Mouse (Mus musculus) kidney, postnatal 0 days (tissue): ENCODE results near the gene Lactbl1. TPM values are rescaled to one million over a fixed set of nuclear protein-coding genes. Genes with fewer than 3 reads are reported as not detected.
A peak's percentile ranks its signal among the peaks of the same experiment; 100 is the strongest.

Experiments
- ATAC-seq: fragments of 200-750 bp; cut with Nextera tagmentation; replicated peaks from 2 replicates; pipeline ENCODE4 v1.8.0; 2017; ENCODE audit warnings: low read depth, moderate number of reproducible peaks, moderate TSS enrichment, moderate library complexity; ENCODE audit not compliant: low FRiP score
- DNase-seq: peaks from one replicate; pipeline ENCODE4 v3.0.0-alpha.2; 2016; ENCODE audit warnings: low spot score
- H3K27ac ChIP-seq: fragments of 300-500 bp; sonication (generic); 2 replicates; pipeline ENCODE4 v1.5.1; 2014; ENCODE audit warnings: mild to moderate bottlenecking
- H3K27me3 ChIP-seq: fragments of 300-500 bp; sonication (generic); 2 replicates; pipeline ENCODE4 v1.6.1; 2014; ENCODE audit warnings: low read length, mixed read lengths; ENCODE audit not compliant: insufficient read depth
- H3K36me3 ChIP-seq: fragments of 300-500 bp; sonication (generic); 2 replicates; pipeline ENCODE4 v1.6.1; 2014; ENCODE audit warnings: low read length, mixed read lengths; ENCODE audit not compliant: insufficient read depth
- H3K4me1 ChIP-seq: fragments of 300-500 bp; sonication (generic); replicated peaks from 2 replicates; pipeline ENCODE4 v1.6.1; 2014; ENCODE audit warnings: antibody characterized with exemption, low read length, mixed read lengths; ENCODE audit not compliant: insufficient read depth
- H3K4me2 ChIP-seq: fragments of 300-500 bp; sonication (generic); 2 replicates; pipeline ENCODE4 v1.6.1; 2014; ENCODE audit warnings: mild to moderate bottlenecking, low read length, moderate library complexity, mixed read lengths
- H3K4me3 ChIP-seq: fragments of 300-500 bp; sonication (generic); replicated peaks from 2 replicates; pipeline ENCODE4 v1.5.1; 2014; ENCODE audit warnings: low read depth, low read length
- H3K9ac ChIP-seq: fragments of 300-500 bp; sonication (generic); 2 replicates; pipeline ENCODE4 v1.6.1; 2014; ENCODE audit warnings: low read depth, low read length
- H3K9me3 ChIP-seq: fragments of 300-500 bp; sonication (generic); replicated peaks from 2 replicates; pipeline ENCODE4 v1.6.1; 2016; ENCODE audit warnings: low read length, inconsistent platforms, mixed read lengths
- CTCF ChIP-seq: IDR thresholded peaks from 2 replicates; pipeline ENCODE4 v1.5.1; 2016; ENCODE audit warnings: antibody characterized with exemption, low read depth, mild to moderate bottlenecking, moderate library complexity
- WGBS: fragments of 180-500 bp; shearing (Covaris S2); extraction: QIAGEN DNeasy Blood & Tissue Kit; methylation state at CpG from one replicate; pipeline ENCODE4 v1.1.7; 2014; 5-methylcytosine and 5-hydroxymethylcytosine counted together
- polyA plus RNA-seq: library from polyadenylated mRNA; unstranded; fragments of >200 nt; fragmentation: Nextera tagmentation; extraction: Ambion mirVana; gene quantifications from 2 replicates; pipeline ENCODE4 v1.2.1, GENCODE M21; 2015

Lactbl1 gene
- polyA plus RNA-seq, 1 experiment from 2014 or later, result not detected

DNA sequence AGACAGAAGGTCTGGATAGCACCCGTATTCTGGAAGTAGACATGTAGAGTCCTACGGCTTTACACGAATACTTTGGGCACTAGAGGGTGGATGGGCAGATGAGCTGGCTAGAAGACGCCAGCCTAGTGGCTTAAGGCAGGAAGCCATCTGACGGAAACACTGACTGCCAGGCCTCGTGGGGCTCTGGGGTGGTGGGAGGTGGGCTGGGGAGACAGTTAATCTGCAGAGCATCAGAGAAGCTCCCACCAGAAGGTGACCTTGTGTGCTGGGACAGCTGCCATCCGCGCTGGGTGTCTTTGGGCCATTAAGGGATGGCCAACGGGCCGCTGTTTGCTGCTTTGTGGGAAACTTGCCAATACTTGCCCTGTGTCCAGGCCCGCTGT lies 30.1 kb downstream of the Lactbl1 start:
- 68% methylated on average over 11 of the region's 11 CpGs for WGBS
- Histone ChIP-seq H3K4me1 (0 out of 2 replicates have a peak, but pooled peaks cover 5% of the 10 kb centered on the region), H3K4me2 (no peak overlapping the region), H3K4me3 (no peak overlapping the region), H3K27me3 (no peaks in the 10 kb centered on the region), H3K27ac (no peak overlapping the region), H3K9me3 (no peaks in the 10 kb centered on the region), H3K9ac (no peak overlapping the region), H3K36me3 (no peaks in the 10 kb centered on the region)
- TF ChIP-seq CTCF, result no peak
- ATAC-seq, result no peak
- DNase-seq, result no peak

- ATAC-seq (no peak), DNase-seq (no peak)
- TF ChIP-seq CTCF, result no peak
- Histone ChIP-seq H3K4me2 (no peak overlapping the region), H3K4me3 (no peak overlapping the region), H3K9ac (no peak overlapping the region), H3K36me3 (no peaks in the 10 kb centered on the region), H3K9me3 (no peaks in the 10 kb centered on the region), H3K4me1 (0 out of 2 replicates have a peak, but pooled peaks cover 5% of the 10 kb centered on the region), H3K27ac (no peak overlapping the region), H3K27me3 (no peaks in the 10 kb centered on the region)
- WGBS, result 55% methylated on average over 6 of the region's 6 CpGs
These were observed 30.6 kb downstream of the Lactbl1 start for GRCm38 (mm10) chr4:136653019-136653418.

DNA sequence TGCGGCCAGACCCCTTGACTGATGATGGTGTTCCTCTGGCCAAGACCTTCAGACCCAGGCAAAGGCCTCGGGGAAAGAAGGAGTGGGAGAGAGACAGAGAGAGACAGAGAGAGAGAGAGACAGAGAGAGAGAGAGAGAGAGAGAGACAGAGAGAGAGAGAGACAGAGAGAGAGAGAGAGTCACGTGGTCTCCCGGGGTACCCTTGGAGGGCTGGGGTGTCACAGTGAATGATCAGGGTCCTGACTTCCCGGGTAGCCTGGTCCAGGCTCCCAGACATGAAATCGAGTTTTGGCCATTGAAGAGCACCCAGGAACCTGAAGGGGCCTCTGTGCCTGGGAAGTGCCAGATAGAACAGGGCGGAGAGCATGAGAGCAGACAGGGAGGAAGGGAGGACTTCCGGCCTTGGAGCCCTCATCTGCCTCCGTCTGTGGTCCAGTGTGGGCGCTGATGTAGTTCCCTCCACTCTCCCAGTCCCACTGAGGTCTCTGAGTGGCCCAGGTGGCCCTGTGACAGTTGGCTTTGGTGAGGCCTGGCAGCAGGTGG lies 31.3 kb downstream of the Lactbl1 start:
- Histone ChIP-seq H3K4me1 (0 out of 2 replicates have a peak, but pooled peaks cover 5% of the 10 kb centered on the region), H3K4me2 (no peak overlapping the region), H3K9ac (no peak overlapping the region), H3K4me3 (no peak overlapping the region), H3K9me3 (no peaks in the 10 kb centered on the region), H3K27ac (no peak overlapping the region), H3K36me3 (no peaks in the 10 kb centered on the region), H3K27me3 (no peaks in the 10 kb centered on the region)
- no peak for ATAC-seq
- DNase-seq, result no peak
- TF ChIP-seq CTCF, result no peak
- WGBS, result 86% methylated on average over 10 of the region's 10 CpGs

- no peak for DNase-seq
- Histone ChIP-seq H3K4me2 (no peak overlapping the region), H3K27me3 (no peaks in the 10 kb centered on the region), H3K36me3 (no peaks in the 10 kb centered on the region), H3K4me1 (no peaks in the 10 kb centered on the region), H3K9me3 (no peaks in the 10 kb centered on the region), H3K27ac (no peak overlapping the region), H3K4me3 (no peak overlapping the region), H3K9ac (no peak overlapping the region)
- 79% methylated on average over 3 of the region's 3 CpGs for WGBS
- TF ChIP-seq CTCF, result no peak
- ATAC-seq, result no peak
These were observed 35.5 kb downstream of the Lactbl1 start for GRCm38 (mm10) chr4:136657914-136658313.

DNA sequence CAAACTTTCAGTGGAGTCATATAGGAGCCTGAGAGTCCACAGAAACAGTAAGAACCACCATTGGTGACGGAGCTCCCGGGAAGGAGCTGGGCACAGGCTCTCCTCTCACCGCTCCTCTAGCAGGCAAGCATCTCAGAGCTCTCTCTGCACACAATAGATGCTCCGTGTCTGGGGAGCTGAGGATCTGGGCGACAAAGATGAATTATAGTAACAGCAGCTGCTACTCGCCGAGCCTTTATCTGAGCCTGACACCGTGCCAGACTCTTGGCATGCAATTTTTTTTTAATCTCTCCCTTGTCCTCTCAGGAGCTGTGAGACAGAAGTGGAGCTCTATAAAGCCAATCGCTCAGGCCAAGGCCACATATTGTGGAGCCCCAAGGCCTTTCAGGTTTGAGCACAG lies 42.6 kb downstream of the Lactbl1 start:
- H3K4me1 ChIP-seq, result no peaks in the 10 kb centered on the region
- no peaks in the 10 kb centered on the region for H3K27me3 ChIP-seq
- 78% methylated on average over 9 of the region's 9 CpGs for WGBS
- H3K9me3 ChIP-seq, result no peaks in the 10 kb centered on the region
- no peak for TF ChIP-seq CTCF
- no peak overlapping the region for H3K27ac ChIP-seq
- 0 out of 2 replicates have a peak, but pooled peaks cover 2% of the 10 kb centered on the region for H3K36me3 ChIP-seq
- H3K9ac ChIP-seq, result no peak overlapping the region
- H3K4me3 ChIP-seq, result no peak overlapping the region
- ATAC-seq (no peak), DNase-seq (no peak)
- H3K4me2 ChIP-seq, result no peak overlapping the region

- no peak overlapping the region for H3K4me3 ChIP-seq
- WGBS, result 62% methylated on average over 4 of the region's 4 CpGs
- peak; percentile 56 for TF ChIP-seq CTCF
- H3K4me2 ChIP-seq, result no peak overlapping the region
- no peaks in the 10 kb centered on the region for H3K9me3 ChIP-seq
- no peaks in the 10 kb centered on the region for H3K4me1 ChIP-seq
- 0 out of 2 replicates have a peak, but pooled peaks cover 3% of the 10 kb centered on the region for H3K36me3 ChIP-seq
- ATAC-seq (no peak), DNase-seq (no peak)
- H3K27me3 ChIP-seq, result no peaks in the 10 kb centered on the region
- no peak overlapping the region for H3K9ac ChIP-seq
- no peak overlapping the region for H3K27ac ChIP-seq
These were observed 43.6 kb downstream of the Lactbl1 start for GRCm38 (mm10) chr4:136666002-136666401.

DNA sequence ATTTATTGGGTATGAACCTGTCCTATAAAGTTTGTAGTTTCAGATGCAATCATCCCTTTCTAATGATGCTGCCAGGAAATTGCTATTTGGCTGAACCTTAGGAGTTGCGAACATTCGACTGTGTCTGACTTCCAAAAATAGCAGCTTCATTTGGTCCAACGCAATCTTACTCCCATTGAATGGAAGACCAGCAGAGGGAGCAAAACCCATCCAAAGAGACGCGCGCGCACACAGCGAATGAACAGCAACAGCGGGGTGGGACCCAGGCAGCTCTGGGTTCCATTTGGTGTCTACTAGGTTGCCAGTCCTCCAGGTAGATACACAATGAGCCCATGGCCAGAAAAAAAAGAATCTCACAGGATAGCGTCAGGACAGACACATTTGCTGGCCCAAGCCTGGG lies 45.3 kb downstream of the Lactbl1 start:
- no peaks in the 10 kb centered on the region for H3K27me3 ChIP-seq
- no peak overlapping the region for H3K27ac ChIP-seq
- DNase-seq, result no peak
- peak; percentile 54 for TF ChIP-seq CTCF
- H3K4me2 ChIP-seq, result no peak overlapping the region
- H3K36me3 ChIP-seq, result 0 out of 2 replicates have a peak, but pooled peaks cover 3% of the 10 kb centered on the region
- 67% methylated on average over 10 of the region's 10 CpGs for WGBS
- no peaks in the 10 kb centered on the region for H3K9me3 ChIP-seq
- no peak for ATAC-seq
- no peak overlapping the region for H3K9ac ChIP-seq
- no peaks in the 10 kb centered on the region for H3K4me1 ChIP-seq
- H3K4me3 ChIP-seq, result no peak overlapping the region
